Mouse (Mus musculus) neural tube, embryonic 12.5 days (tissue): Measurements from ENCODE around the gene Zfp410. TPM values are rescaled to one million over a fixed set of nuclear protein-coding genes. Genes with fewer than 3 reads are reported as not detected.

ENCODE experiments used
- polyA plus RNA-seq: library from polyadenylated mRNA; unstranded; fragments of >200 nt; fragmentation: Nextera tagmentation; extraction: Ambion mirVana; gene quantifications from 2 replicates; pipeline ENCODE4 v1.2.1, GENCODE M21; 2016

The Zfp410 gene
- polyA plus RNA-seq, 1 experiment from 2014 or later = 111 TPM

Other genes with a start within 250 kb of the Zfp410 start
- 0.25 TPM in 1 of 2 replicates, not detected in the other for gene Acot5, start 247.5 kb upstream of the Zfp410 start, polyA plus RNA-seq
- 0.75 and 1.0 TPM in 2 replicates for gene Acot6, start 216.2 kb upstream of the Zfp410 start, polyA plus RNA-seq
- 6.6 and 7.0 TPM in 2 replicates for gene Dnal1, start 202.5 kb upstream of the Zfp410 start, polyA plus RNA-seq
- 2.8 and 3.2 TPM in 2 replicates for gene Pnma1, start 168.4 kb upstream of the Zfp410 start, polyA plus RNA-seq
- gene Elmsan1, start 98.0 kb upstream of the Zfp410 start, polyA plus RNA-seq = 6.1 and 6.3 TPM in 2 replicates
- gene Ptgr2, start 31.6 kb upstream of the Zfp410 start, polyA plus RNA-seq = 14.2 and 17.4 TPM in 2 replicates
- gene Coq6, start 44.8 kb downstream of the Zfp410 start, polyA plus RNA-seq = 37.8 and 40.9 TPM in 2 replicates
- gene Fam161b, start 45.0 kb downstream of the Zfp410 start, polyA plus RNA-seq = 11.5 and 12.5 TPM in 2 replicates
- 10.1 and 11.0 TPM in 2 replicates for gene Entpd5, start 92.2 kb downstream of the Zfp410 start, polyA plus RNA-seq
- 2.4 and 3.0 TPM in 2 replicates for gene Bbof1, start 92.2 kb downstream of the Zfp410 start, polyA plus RNA-seq
- 28.2 and 28.6 TPM in 2 replicates for gene Rnf113a2, start 100.3 kb downstream of the Zfp410 start, polyA plus RNA-seq
- 24.0 and 25.9 TPM in 2 replicates for gene Aldh6a1, start 134.2 kb downstream of the Zfp410 start, polyA plus RNA-seq
- gene Lin52, start 134.6 kb downstream of the Zfp410 start, polyA plus RNA-seq = 33.1 and 34.0 TPM in 2 replicates